Mouse (Mus musculus): ENCODE data around the gene Prkg1.

- TF ChIP-seq CTCF (IDR thresholded peaks at IDR 0.05; ENCODE audit: control insufficient read depth, insufficient read depth, low read length) (no peak), POLR2A (IDR thresholded peaks at IDR 0.05; ENCODE audit: borderline replicate concordance, control insufficient read depth, low read depth, low read length) (no peak)
Measured at GRCm38 (mm10) chr19:31564329-31564728, 200.5 kb downstream of the Prkg1 start.

All from bone marrow, adult 2 months (tissue).